Mouse (Mus musculus): ENCODE data around the gene Gsdma.

Gsdma gene

DNA sequence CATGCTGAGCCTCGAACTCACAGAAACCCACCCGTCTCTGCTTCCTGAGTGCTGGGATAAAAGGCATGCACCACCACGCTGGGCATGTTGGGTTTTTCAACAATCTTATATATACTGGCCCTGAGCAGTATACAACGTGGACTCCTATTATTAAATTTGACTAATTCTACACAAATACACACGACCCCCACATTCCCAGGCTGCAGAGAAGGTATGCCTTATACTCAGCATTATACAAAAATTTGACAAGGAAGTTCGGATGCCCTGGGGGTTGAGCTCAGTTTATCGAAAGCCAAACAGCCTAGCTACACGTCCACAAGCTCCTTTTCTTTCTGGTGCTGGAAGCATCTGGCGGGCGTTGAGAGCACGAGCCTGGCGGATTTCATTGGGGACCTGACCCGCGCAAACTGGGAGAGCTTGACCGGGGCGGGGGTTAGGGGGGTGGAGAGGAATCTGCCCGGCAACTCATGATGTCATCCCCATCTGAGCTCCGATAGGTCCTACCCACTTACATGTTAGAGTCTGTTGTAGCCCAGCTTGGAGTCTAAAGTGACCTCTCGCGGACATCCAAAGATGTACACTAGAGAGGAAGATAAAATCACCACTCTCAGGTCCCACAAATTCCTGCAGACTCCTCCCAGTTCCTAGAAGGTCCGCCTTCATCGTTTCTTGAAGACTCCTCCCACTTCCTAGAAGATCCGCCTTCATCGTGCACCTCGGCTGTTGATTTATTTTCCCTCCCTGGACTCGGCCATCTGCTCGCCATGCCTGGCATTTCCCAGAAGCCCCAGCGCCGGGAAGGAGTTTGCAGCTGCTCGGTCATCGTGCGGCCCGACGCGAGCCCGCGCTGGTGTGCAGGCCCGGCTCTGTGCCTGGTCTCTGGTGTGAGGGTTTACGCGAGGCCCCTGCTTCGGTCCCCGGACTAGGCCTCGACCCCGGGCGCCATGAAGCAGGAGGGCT is 17.9 kb downstream of the Gsdma start, which contains the start of gene Psmd3:
Psmd3 (plus strand) TSS at position 769 of the 960 bp plus-strand sequence.
- DNase-seq: peak; percentile 94 to 98

DNA sequence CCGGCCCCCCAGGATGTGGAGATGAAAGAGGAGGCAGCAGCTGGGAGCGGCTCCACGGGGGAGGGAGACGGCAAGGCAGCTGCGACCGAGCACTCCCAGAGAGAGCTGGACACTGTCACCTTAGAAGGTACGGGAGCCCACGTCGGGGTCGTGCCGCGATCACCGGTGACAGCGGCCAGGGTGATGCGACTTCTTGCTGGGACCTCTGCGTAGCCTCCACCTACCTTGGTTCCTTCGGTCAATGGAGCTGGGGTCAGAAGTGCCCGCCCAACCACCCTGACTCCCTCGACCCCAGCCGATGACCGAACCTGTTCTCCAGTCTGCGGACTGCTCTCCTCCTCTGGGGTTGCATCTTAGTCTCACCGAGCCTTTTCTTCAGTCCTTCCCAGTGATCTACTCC is 18.7 kb downstream of the Gsdma start:
- no peak for DNase-seq

GRCm38 (mm10) chr11:98685642-98686041 is 21.5 kb downstream of the Gsdma start:
- no peak for DNase-seq

DNA sequence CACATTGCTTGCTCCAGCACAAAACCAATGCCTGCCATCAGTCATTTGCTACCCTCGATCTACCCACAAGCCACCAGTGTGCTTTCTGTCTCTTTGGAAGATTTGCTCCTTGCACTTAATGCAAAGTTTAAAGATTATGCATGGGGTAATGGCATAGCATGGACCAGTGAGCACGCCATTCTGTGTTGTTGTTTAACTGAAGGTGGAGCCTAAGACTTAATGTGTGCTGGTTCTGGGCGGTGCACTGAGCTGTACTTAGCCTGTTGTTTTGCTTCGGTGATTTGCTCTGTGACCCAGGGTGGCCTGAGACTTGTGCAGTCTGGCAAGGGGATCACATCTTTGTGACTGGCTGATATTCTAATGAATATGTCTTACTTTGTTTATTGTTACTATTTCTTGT is 22.8 kb downstream of the Gsdma start:
- no peak for DNase-seq

- no peak for DNase-seq
These were observed 23.9 kb downstream of the Gsdma start for GRCm38 (mm10) chr11:98688009-98688408.

GRCm38 (mm10) chr11:98693201-98693600 is 29.1 kb downstream of the Gsdma start:
- peak; percentile 82 to 90 for DNase-seq

GRCm38 (mm10) chr11:98693746-98694145 is 29.6 kb downstream of the Gsdma start:
- DNase-seq: no peak

DNA sequence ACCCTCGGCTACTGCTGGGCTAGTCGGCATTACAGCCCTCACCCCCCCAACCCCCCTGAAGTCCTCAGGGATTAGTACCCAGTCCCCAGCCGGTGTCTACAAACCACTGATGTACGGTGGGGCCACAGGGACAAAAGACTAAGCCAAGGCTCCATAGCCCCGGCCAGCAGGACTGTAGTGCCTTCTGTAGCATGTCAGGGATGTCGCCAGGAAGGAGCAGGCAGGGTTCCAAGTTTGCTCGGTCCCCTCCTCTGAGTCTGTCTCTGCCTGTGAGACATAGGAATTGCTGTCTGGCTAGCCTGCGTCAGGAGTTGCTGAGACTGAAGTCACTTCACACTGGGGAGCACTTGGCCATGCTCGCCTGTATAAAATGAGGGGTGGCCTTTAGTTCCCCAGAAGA is 30.1 kb downstream of the Gsdma start:
- no peak for DNase-seq

- DNase-seq: no peak
These were observed 31.3 kb downstream of the Gsdma start for GRCm38 (mm10) chr11:98695408-98695807.

DNA sequence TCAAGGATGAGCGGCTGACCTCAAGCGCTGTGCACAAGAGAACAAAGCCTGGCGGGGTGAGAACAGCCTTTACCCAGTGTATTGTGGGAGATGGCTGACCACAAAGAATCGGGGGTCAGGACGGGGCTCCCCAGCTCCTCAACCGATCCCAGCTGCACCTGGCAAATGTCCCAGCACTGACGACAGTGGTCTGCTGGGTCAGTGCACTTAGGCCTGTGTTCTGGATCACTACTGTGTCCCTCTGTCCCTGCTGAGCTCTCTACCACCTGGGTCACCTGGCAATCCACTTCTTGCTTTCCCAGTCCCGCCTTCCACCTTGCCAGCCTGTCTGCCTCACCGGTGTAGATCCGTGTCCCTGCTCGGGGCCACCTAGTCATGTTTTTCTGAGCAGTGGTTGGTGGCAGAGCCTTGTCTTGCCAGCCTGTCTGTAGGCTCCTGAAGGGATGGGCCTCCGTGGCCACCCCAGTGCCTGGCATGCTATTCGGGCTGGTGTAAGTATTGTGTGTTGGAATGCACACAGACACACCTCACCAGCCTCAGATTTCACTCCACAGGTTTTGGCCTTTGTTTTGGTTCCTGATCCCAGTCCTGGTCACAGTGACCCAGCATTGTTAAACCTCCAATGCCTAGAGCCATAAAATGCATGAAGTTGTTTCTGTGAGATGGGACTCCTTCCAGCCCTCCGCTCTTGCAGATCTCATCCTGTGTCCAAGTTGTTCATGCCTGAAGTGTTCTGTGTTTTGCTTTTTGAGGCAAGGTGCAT is 32.5 kb downstream of the Gsdma start:
- DNase-seq: no peak

DNA sequence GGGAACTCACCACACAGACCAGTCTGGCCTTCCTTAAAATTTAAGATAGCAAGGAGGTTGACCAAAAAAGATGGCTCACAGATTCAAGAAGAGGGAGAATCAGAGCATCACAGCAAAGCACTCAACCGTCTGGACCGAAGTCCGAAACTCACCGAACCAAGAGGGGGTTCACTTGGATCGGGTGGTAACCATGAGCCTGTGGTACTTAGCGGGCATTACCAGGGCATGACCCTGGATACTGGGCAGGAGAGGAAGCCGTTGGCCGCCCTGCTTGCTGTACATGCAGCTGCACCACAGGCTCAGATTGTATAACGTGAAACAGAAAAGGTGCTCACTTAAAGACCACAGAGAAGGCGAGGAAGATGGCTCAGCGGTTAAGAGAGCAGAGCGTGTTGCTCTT is 33.1 kb downstream of the Gsdma start:
- no peak for DNase-seq

DNA sequence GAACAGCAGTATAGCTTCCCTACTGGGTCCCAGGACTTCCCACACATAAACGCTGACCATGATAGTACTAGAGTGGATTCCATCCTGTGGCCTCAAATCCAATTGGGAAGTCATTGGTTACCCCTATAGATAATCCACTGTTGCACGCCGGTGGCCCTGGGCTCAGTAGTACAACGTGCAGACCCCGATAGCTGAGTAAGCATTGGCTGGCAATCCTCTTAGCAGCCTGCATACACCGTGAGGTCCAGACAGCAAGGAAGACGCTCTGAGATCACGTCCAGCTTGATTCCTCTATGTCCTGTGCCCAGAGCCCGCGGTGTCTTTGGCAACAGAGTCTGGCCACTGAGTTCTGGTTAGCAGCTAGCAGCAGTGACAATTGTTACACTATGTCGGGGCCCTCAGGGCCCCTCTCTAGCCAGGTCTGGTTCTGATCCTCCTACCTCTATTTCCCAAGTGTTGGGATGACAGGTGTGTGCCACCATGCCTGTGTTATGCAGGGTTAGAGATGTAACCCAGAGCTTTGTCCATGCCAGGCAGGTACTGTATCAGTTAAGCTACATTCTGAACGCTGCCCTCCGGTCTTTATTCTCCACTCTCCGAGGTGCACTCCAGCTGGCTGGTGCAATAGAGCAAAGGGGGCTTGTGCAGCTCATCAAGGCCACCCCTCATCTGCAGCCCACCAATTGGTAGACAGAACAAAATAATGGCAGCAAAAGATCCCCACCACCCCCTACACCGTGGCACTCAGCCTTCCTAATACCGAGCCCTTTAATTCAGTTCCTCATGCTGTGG is 34.9 kb downstream of the Gsdma start:
- DNase-seq: no peak

DNA sequence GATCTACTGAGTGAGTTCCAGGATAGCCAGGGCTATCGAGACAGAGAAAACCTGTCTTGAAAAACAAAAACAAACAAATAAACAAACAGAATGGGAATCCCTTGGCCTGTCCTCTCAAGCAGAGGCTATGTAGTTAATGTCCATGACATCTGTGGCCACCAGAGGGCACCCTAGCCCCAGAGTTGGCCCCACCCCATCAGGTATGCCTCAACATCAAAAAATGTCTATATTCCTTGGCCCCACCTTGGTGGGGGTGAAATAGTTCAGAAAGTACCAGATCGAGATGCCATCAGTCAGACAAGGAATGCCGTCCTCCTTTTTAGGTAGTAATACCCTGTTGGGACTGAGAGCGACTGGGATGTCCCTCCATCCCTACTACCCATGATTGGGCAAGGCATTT is 35.8 kb downstream of the Gsdma start:
- peak; percentile 65 to 70 for DNase-seq

DNA sequence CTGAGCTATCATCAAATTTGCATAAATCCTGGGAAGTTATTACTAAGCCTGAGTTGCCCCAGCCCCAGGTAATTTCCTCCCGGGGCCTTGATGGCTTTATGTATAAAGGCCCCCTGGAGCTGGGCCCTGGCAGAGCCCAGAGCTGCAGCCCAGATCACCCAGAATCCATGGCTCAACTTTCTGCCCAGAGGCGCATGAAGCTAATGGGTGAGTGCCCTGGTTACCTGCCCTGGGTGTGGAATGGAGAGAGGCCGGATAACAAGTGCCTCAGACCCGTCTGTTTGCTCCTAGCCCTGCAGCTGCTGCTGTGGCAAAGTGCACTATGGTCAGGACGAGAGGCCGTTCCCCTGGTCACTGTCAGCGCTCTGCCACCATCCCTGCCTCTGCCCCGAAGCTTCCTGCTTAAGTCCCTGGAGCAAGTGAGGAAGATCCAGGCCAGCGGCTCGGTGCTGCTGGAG is 37.1 kb downstream of the Gsdma start, which contains the start of gene Csf3:
Csf3 (plus strand) TSS at position 51 of the 458 bp plus-strand sequence.
- no peak for DNase-seq

DNA sequence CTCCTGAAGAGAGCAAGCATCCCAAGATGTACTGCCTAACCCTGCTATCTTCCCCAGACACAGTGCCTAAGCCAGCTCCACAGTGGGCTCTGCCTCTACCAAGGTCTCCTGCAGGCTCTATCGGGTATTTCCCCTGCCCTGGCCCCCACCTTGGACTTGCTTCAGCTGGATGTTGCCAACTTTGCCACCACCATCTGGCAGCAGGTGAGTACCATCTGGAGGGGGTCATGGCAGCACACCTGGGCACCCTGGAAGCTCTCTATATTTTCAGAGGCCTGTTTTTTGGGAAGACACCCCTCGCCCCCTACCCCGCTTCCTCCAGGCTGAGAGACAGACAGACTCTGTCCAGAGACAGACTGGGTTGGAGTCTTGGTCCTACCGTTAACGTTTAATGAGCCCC is 38.2 kb downstream of the Gsdma start:
- no peak for DNase-seq

DNA sequence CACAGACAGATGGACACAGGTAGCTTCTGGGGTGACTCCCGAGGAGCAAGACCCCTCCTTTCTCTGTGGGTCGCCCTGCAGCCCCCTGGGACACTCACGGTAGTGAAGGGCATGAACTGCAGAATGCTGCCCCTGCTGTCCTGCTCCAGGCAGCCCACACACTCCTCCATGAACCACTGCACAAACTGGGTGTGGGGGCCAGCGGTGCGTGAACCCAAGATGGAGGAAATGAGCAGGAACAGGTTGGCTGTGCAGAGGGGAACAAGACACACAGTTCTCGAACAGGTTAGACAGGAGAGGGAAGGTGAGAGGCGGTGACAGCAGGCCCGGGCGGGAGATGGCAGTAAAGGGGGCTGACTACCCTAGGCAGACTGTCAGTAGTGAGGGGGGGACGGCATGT is 40.9 kb downstream of the Gsdma start:
- no peak for DNase-seq

- DNase-seq: no peak
These were observed 43.5 kb downstream of the Gsdma start for GRCm38 (mm10) chr11:98707401-98708281.

DNA sequence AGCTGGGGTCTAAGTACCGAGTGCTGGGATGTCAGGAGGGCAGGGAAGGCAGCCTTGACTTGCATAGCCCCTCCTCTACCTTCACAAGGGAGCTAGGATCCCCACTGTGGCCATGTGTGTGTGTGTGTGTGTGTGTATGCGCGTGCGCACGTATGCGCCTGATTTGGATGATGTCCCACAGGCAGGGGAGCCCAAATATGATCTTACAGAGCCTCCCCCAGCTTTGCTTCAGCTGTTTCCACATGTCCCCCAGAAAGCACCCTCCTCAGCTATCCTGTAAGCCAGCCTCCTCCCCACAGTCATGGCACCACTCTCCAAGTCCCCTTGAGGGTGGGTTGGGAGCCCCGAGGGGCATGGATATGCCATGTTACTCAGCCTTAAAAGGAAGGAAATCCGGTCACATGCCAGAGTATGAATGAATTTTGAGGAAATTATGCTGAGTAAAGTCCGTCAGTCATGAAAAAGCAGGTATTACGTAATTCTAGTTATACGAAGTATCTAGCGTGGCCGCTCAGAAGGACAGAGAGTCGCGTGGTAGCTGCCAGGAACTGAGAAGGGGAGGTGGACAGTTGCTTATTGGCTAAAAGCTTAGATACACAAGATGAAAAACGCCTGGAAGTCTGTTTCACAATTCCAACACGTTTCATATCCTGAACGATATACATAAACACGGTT is 44.3 kb downstream of the Gsdma start:
- no peak for DNase-seq

- DNase-seq: no peak
These were observed 45.0 kb downstream of the Gsdma start for GRCm38 (mm10) chr11:98709001-98709741.

DNA sequence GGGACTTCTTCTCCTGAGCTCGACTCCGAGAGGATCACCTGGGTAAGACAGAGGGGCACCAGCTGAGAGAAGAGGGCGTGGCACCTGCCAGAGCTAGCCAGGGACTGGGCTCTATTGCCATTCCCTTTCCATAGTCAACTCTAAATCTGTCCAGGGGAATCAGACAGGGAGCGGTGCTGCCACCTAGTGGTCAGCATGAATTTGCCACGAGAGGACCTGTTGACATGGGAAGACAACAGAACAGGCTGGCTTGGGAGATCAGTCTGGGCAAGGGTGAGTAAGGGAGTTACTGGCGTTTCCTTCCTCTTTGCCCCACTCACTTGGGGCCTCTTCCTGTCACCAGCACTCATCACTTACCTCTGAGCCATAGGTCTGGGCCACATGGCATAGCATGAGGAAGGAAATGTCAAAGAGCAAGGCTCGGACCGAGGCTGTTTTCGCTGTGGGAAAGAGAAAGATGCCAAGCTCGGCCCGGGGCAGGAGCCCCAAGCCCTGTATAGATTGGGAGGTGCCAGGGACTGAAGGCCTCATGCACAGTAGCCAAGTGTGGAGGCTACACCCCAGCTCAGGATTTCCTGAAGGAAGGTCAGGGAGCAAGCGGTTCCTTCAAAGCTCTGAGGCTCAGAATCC is 46.4 kb downstream of the Gsdma start:
- DNase-seq: peak; percentile 69 to 75
